Mouse (Mus musculus) limb, embryonic 12.5 days (tissue): ENCODE data around the gene Gtf2f1. TPM values are rescaled to one million over a fixed set of nuclear protein-coding genes. Genes with fewer than 3 reads are reported as not detected.
A peak's percentile ranks its signal among the peaks of the same experiment; 100 is the strongest.
"Not testable (repeated sequence)": the region's sequence is repeated elsewhere in the genome, so short reads cannot be mapped to it uniquely, and the experiment has no call there.

Experiments used
- ATAC-seq: fragments of 200-750 bp; cut with Nextera tagmentation; 2 replicates; pipeline ENCODE4 v1.8.0; 2017; ENCODE audit warnings: low read depth, moderate TSS enrichment; ENCODE audit not compliant: insufficient number of reproducible peaks, insufficient read depth, low FRiP score, low TSS enrichment
- H3K27ac ChIP-seq: fragments of 300-500 bp; sonication (generic); 2 replicates; pipeline ENCODE4 v1.5.1; 2016; ENCODE audit warnings: mild to moderate bottlenecking, moderate library complexity
- H3K27me3 ChIP-seq: fragments of 300-500 bp; sonication (generic); 2 replicates; pipeline ENCODE4 v1.6.1; 2016; ENCODE audit warnings: mild to moderate bottlenecking, moderate library complexity
- H3K36me3 ChIP-seq: fragments of 300-500 bp; sonication (generic); 2 replicates; pipeline ENCODE4 v1.6.1; 2016; ENCODE audit warnings: mild to moderate bottlenecking, moderate library complexity
- H3K4me1 ChIP-seq: fragments of 300-500 bp; sonication (generic); replicated peaks from 2 replicates; pipeline ENCODE4 v1.6.1; 2016
- H3K4me2 ChIP-seq: fragments of 300-500 bp; sonication (generic); 2 replicates; pipeline ENCODE4 v1.6.1; 2016; ENCODE audit warnings: mild to moderate bottlenecking, moderate library complexity
- H3K4me3 ChIP-seq: fragments of 300-500 bp; sonication (generic); replicated peaks from 2 replicates; pipeline ENCODE4 v1.5.1; 2016; ENCODE audit warnings: mild to moderate bottlenecking
- H3K9ac ChIP-seq: fragments of 300-500 bp; sonication (generic); replicated peaks from 2 replicates; pipeline ENCODE4 v1.6.1; 2016; ENCODE audit warnings: mild to moderate bottlenecking, moderate library complexity
- H3K9me3 ChIP-seq: fragments of 300-500 bp; sonication (generic); 2 replicates; pipeline ENCODE4 v1.6.1; 2016; ENCODE audit warnings: mild to moderate bottlenecking, moderate library complexity
- WGBS: fragments of 180-500 bp; shearing (Covaris S2); methylation state at CpG from one replicate; pipeline ENCODE4 v1.1.7; 2016; 5-methylcytosine and 5-hydroxymethylcytosine counted together
- polyA plus RNA-seq: library from polyadenylated mRNA; unstranded; fragments of >200 nt; fragmentation: Nextera tagmentation; extraction: Ambion mirVana; gene quantifications from 2 replicates; pipeline ENCODE4 v1.2.1, GENCODE M21; 2016

Gene Gtf2f1
- 61.5 and 68.2 TPM in 2 replicates for polyA plus RNA-seq

- ATAC-seq, result peak; percentile 90
- H3K27ac ChIP-seq, result peak within 1 kb of the TSS; percentile 93
- H3K4me3 ChIP-seq, result peak within 1 kb of the TSS; percentile 71
- under 1% methylated on average over 51 of the region's 51 CpGs for WGBS
- no peaks in the 10 kb centered on the region for H3K9me3 ChIP-seq
- peaks cover 31% of the 10 kb centered on the region for H3K36me3 ChIP-seq
- H3K4me1 ChIP-seq, result peaks cover 17% of the 10 kb centered on the region
- H3K27me3 ChIP-seq, result no peaks in the 10 kb centered on the region
- H3K9ac ChIP-seq, result peak within 1 kb of the TSS; percentile 79
- peak within 1 kb of the TSS; percentile 93 for H3K4me2 ChIP-seq
Observed at GRCm38 (mm10) chr17:57011236-57012141, at the start of gene Gtf2f1, which contains the start of gene Gm17949. Gtf2f1 (minus strand) TSS chr17:57011288. Gm17949 (plus strand) TSS chr17:57011469.

GRCm38 (mm10) chr17:57060231-57060801 is 49.2 kb upstream of the Gtf2f1 start:
- under 1% methylated on average over 44 of the region's 44 CpGs for WGBS
- peaks cover 15% of the 10 kb centered on the region for H3K4me1 ChIP-seq
- peak overlapping the region; percentile 89 for H3K4me2 ChIP-seq
- no peaks in the 10 kb centered on the region for H3K9me3 ChIP-seq
- peaks cover 72% of the 10 kb centered on the region for H3K27me3 ChIP-seq
- no peak overlapping the region for H3K9ac ChIP-seq
- no peaks in the 10 kb centered on the region for H3K36me3 ChIP-seq
- peak overlapping the region; percentile 82 for H3K4me3 ChIP-seq
- no peak overlapping the region for H3K27ac ChIP-seq
- peak; percentile 81 for ATAC-seq

- ATAC-seq, result peak; percentile 48; the same call in 1 of the 2 replicates
- Histone ChIP-seq H3K36me3 (no peaks in the 10 kb centered on the region), H3K4me1 (peaks cover 15% of the 10 kb centered on the region), H3K4me3 (peak within 1 kb of the TSS; percentile 82), H3K27ac (no peak within 1 kb of the TSS), H3K4me2 (peak within 1 kb of the TSS; percentile 89), H3K9me3 (no peaks in the 10 kb centered on the region), H3K9ac (peak within 1 kb of the TSS; percentile 66), H3K27me3 (peaks cover 64% of the 10 kb centered on the region)
- WGBS, result under 1% methylated on average over 39 of the region's 45 CpGs
Observed at GRCm38 (mm10) chr17:57059486-57059977, 48.4 kb upstream of the Gtf2f1 start, which contains the start of gene Slc25a23. Slc25a23 (minus strand) TSS chr17:57059863.

DNA sequence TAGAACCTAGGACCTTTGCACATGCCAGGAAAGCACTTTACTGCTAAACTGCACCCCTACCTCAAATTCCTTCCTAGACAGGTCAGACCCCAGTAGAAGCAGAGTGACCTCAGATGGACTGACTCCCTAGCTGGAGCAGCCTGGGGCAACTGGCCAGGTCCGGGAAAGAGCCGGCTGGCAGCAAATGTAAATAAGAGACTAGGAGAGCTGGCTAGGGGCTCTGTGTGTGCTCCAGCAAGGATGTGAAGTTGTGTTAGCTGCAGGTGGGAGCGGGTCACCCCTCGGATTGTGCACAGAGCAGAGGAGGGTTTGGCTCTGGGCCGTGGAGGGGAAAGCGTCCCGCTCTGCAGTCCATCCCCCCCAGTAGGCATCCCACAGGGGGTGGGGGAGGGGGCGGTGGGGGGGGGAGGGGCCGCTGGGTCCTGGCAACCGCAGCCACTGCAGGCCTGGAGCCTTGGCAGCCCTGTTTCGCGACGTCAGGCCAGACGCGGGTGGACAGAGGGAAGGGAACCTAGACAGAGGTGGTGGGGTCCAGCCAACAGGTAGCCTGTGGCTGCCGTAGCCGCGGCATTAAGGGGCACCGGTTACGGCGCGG is 47.9 kb upstream of the Gtf2f1 start, which contains the start of gene Crb3:
Crb3 (plus strand) TSS at position 215 of the 595 bp plus-strand sequence.
- Histone ChIP-seq H3K4me3 (peak within 1 kb of the TSS; percentile 82), H3K4me1 (peaks cover 15% of the 10 kb centered on the region), H3K4me2 (peak within 1 kb of the TSS; percentile 89), H3K36me3 (no peaks in the 10 kb centered on the region), H3K9ac (peak within 1 kb of the TSS; percentile 66), H3K27ac (no peak within 1 kb of the TSS), H3K9me3 (no peaks in the 10 kb centered on the region), H3K27me3 (peaks cover 59% of the 10 kb centered on the region)
- peak; percentile 7; the same call in 1 of the 2 replicates for ATAC-seq
- 2% methylated on average over 13 of the region's 22 CpGs for WGBS

GRCm38 (mm10) chr17:57056246-57056645 is 45.2 kb upstream of the Gtf2f1 start:
- ATAC-seq, result no peak
- Histone ChIP-seq H3K27me3 (peaks cover 32% of the 10 kb centered on the region), H3K4me3 (no peak overlapping the region), H3K27ac (no peak overlapping the region), H3K36me3 (peaks cover 12% of the 10 kb centered on the region), H3K4me2 (no peak overlapping the region), H3K4me1 (peaks cover 8% of the 10 kb centered on the region), H3K9me3 (no peaks in the 10 kb centered on the region), H3K9ac (no peak overlapping the region)
- WGBS, result 88% methylated on average over 3 of the region's 3 CpGs

GRCm38 (mm10) chr17:57051679-57052078 is 40.6 kb upstream of the Gtf2f1 start:
- not testable (repeated sequence) for H3K9me3 ChIP-seq, H3K4me1 ChIP-seq, ATAC-seq, H3K27me3 ChIP-seq, H3K27ac ChIP-seq, H3K9ac ChIP-seq, H3K4me3 ChIP-seq, H3K4me2 ChIP-seq
- 81% methylated on average over 4 of the region's 4 CpGs for WGBS
- H3K36me3 ChIP-seq, result peaks cover 17% of the 10 kb centered on the region

- H3K27me3 ChIP-seq, result no peaks in the 10 kb centered on the region
- no peak overlapping the region for H3K4me3 ChIP-seq
- H3K9me3 ChIP-seq, result no peaks in the 10 kb centered on the region
- ATAC-seq, result no peak
- peaks cover 17% of the 10 kb centered on the region for H3K36me3 ChIP-seq
- 93% methylated on average over 3 of the region's 3 CpGs for WGBS
- H3K4me2 ChIP-seq, result no peak overlapping the region
- no peak overlapping the region for H3K27ac ChIP-seq
- H3K4me1 ChIP-seq, result no peaks in the 10 kb centered on the region
- H3K9ac ChIP-seq, result no peak overlapping the region
Observed at GRCm38 (mm10) chr17:57048816-57049215, 37.7 kb upstream of the Gtf2f1 start.

- no peak for ATAC-seq
- H3K36me3 ChIP-seq, result peaks cover 9% of the 10 kb centered on the region
- 24% methylated on average over 5 of the region's 5 CpGs for WGBS
Observed at GRCm38 (mm10) chr17:57047406-57047805, 36.3 kb upstream of the Gtf2f1 start.

DNA sequence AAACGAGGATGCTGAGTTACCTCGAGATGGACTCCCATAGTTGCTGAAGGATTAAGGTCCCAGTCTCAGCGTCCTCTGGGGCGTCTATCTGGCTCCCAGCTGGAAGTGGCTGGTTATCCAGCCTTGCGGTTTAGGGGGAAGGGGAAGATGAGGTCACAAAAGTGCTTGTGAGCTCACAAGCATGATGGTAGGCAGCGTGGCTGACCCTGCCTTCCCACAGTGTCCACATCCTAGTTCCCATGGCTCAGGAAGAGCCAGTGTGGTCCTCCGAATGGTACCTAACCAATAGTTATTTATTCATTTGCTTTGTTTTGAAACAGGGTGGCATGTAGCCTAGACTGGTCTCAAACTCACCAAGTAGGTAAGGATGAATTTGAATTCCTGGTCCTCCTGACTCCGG is 30.5 kb upstream of the Gtf2f1 start, which contains the start of gene Slc25a41:
Slc25a41 (minus strand) TSS at position 101 of the 400 bp plus-strand sequence.
- Histone ChIP-seq H3K4me3 (no peak within 1 kb of the TSS), H3K27me3 (peaks cover 30% of the 10 kb centered on the region), H3K9ac (no peak within 1 kb of the TSS), H3K9me3 (no peaks in the 10 kb centered on the region), H3K36me3 (no peaks in the 10 kb centered on the region), H3K27ac (no peak within 1 kb of the TSS), H3K4me1 (no peaks in the 10 kb centered on the region), H3K4me2 (no peak within 1 kb of the TSS)
- ATAC-seq, result no peak
- 71% methylated on average over 8 of the region's 8 CpGs for WGBS

More at GRCm38 (mm10) chr17:57047406-57047805, 36.3 kb upstream of the Gtf2f1 start:
- no peaks in the 10 kb centered on the region for H3K4me1 ChIP-seq
- H3K27me3 ChIP-seq, result no peaks in the 10 kb centered on the region
- no peak overlapping the region for H3K4me3 ChIP-seq
- no peak overlapping the region for H3K9ac ChIP-seq
- no peak overlapping the region for H3K27ac ChIP-seq
- H3K9me3 ChIP-seq, result no peaks in the 10 kb centered on the region
- no peak overlapping the region for H3K4me2 ChIP-seq

- Histone ChIP-seq H3K27me3 (peaks cover 31% of the 10 kb centered on the region), H3K4me1 (no peaks in the 10 kb centered on the region), H3K4me2 (no peak overlapping the region), H3K9ac (no peak overlapping the region), H3K9me3 (no peaks in the 10 kb centered on the region), H3K4me3 (no peak overlapping the region), H3K27ac (no peak overlapping the region), H3K36me3 (no peaks in the 10 kb centered on the region)
- WGBS, result 37% methylated on average over 8 of the region's 8 CpGs
- no peak for ATAC-seq
Observed at GRCm38 (mm10) chr17:57038978-57039377, 27.9 kb upstream of the Gtf2f1 start.
